Mouse (Mus musculus) small intestine, adult 2 months (tissue): ENCODE measurements around the gene Khdrbs2.

ENCODE experiments used
- CTCF ChIP-seq: fragments of 200-500 bp; IDR thresholded peaks from 2 replicates; pipeline ENCODE4 v1.5.1; 2012; ENCODE audit warnings: low read depth, mild to moderate bottlenecking, control low read depth, inconsistent platforms, low read length, moderate library complexity, mixed read lengths; ENCODE audit not compliant: insufficient replicate concordance, insufficient read length; ENCODE audit errors: extremely low read depth
- POLR2A ChIP-seq: fragments of 200-500 bp; IDR thresholded peaks from 2 replicates; pipeline ENCODE4 v1.6.1; 2012; ENCODE audit warnings: low read depth, mild to moderate bottlenecking, control low read depth, inconsistent platforms, low read length, moderate library complexity

DNA sequence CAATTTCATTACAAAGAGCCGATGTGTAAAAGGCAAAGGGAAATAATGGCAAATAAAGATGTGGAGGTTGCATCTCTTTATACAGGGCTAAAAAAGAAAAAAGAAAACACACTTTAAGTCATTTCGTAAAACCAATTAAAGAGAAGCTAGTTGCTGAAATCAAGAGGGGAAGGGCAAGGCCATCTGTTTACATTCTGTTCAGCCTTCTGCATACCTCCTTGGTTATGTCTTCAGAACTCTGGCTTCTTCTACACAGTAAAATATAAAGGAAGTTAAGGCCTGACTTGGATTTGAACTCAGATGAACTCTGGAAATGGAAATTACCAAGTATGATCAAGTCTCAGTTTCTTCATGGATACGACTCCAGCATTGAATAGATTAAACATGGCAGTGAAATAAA is 528.8 kb downstream of the Khdrbs2 start:
- TF ChIP-seq CTCF (no peak), POLR2A (no peak)
